Mouse (Mus musculus) liver, postnatal 0 days (tissue): ENCODE results near the gene Tango6. TPM values are rescaled to one million over a fixed set of nuclear protein-coding genes. Genes with fewer than 3 reads are reported as not detected.
"Not testable (repeated sequence)": the region's sequence is repeated elsewhere in the genome, so short reads cannot be mapped to it uniquely, and the experiment has no call there.

Experiments
- ATAC-seq: fragments of 200-750 bp; cut with Nextera tagmentation; 2 replicates; pipeline ENCODE4 v1.8.0; 2017; ENCODE audit warnings: mild to moderate bottlenecking, moderate library complexity
- DNase-seq: peaks from one replicate; pipeline ENCODE4 v3.0.0-alpha.2; 2016
- H3K27ac ChIP-seq: fragments of 300-500 bp; sonication (generic); 2 replicates; pipeline ENCODE4 v1.5.1; 2014; ENCODE audit warnings: antibody characterized with exemption, moderate library complexity, mild to moderate bottlenecking, low read depth
- H3K27me3 ChIP-seq: fragments of 300-500 bp; sonication (generic); 2 replicates; pipeline ENCODE4 v1.6.1; 2014; ENCODE audit warnings: low read length, control low read depth, mixed read lengths; ENCODE audit not compliant: insufficient read depth
- H3K36me3 ChIP-seq: fragments of 300-500 bp; sonication (generic); replicated peaks from 2 replicates; pipeline ENCODE4 v1.6.1; 2014; ENCODE audit warnings: mild to moderate bottlenecking, control low read depth, low read length, moderate library complexity, mixed read lengths; ENCODE audit not compliant: insufficient read depth
- H3K4me1 ChIP-seq: fragments of 300-500 bp; sonication (generic); 2 replicates; pipeline ENCODE4 v1.6.1; 2014; ENCODE audit warnings: antibody characterized with exemption, mild to moderate bottlenecking, control low read depth; ENCODE audit not compliant: insufficient read depth
- H3K4me2 ChIP-seq: fragments of 300-500 bp; sonication (generic); 2 replicates; pipeline ENCODE4 v1.6.1; 2014; ENCODE audit warnings: low read depth, mild to moderate bottlenecking, low read length, moderate library complexity, mixed read lengths
- H3K4me3 ChIP-seq: fragments of 300-500 bp; sonication (generic); 2 replicates; pipeline ENCODE4 v1.5.1; 2014; ENCODE audit warnings: low read depth, low read length
- H3K9ac ChIP-seq: fragments of 300-500 bp; sonication (generic); replicated peaks from 2 replicates; pipeline ENCODE4 v1.6.1; 2014; ENCODE audit warnings: mild to moderate bottlenecking, moderate library complexity
- H3K9me3 ChIP-seq: fragments of 300-500 bp; sonication (generic); 2 replicates; pipeline ENCODE4 v1.6.1; 2016; ENCODE audit warnings: mild to moderate bottlenecking, control low read depth, low read length, mixed read lengths
- CTCF ChIP-seq: sonication (generic); IDR thresholded peaks from 2 replicates; pipeline ENCODE4 v1.5.1; 2016; ENCODE audit warnings: antibody characterized with exemption, low read depth
- EP300 ChIP-seq: IDR thresholded peaks from 2 replicates; pipeline ENCODE4 v1.6.1; 2016; ENCODE audit warnings: antibody characterized with exemption, low read depth, mild to moderate bottlenecking
- WGBS: fragments of 180-500 bp; shearing (Covaris S2); extraction: QIAGEN DNeasy Blood & Tissue Kit; methylation state at CpG from one replicate; pipeline ENCODE4 v1.1.7; 2014; ENCODE audit not compliant: insufficient replicate concordance; 5-methylcytosine and 5-hydroxymethylcytosine counted together
- polyA plus RNA-seq: library from polyadenylated mRNA; unstranded; fragments of >200 nt; fragmentation: Nextera tagmentation; extraction: Ambion mirVana; gene quantifications from 2 replicates; pipeline ENCODE4 v1.2.1, GENCODE M21; 2015

Tango6 gene
- polyA plus RNA-seq, 1 experiment from 2014 or later, result 1.8 TPM

DNA sequence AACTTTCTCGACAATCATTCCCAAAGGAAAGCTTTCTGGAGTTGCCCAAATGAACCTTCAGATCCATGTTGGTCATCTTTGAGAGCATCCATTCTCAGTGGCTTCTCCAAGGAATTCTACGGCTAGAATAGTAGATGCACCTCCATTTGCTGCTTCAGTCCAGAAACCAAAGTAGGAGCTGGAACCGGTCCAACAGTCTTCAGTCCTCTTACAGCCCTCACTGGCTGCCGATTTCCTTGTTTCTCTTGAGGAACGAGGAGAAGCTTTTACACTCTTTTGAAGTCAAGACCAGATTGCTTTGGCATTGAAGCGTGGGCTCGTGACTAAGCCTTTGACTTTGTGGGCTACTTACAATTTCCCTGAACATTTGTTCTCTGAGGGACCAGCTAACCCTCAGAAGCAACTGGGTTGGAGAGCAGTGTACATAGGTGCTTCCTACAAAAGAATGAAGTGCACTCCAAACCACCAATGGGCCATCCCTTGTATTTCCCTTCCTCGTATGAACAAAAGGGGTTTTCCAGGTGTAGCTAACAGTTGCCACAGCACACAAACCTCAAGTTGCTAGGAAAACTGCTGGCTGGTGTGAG, 197.3 kb downstream of the Tango6 start:
- no peak for TF ChIP-seq CTCF
- TF ChIP-seq EP300, result no peak
- WGBS, result 86% methylated on average over 8 of the region's 8 CpGs
- H3K9ac ChIP-seq, result no peak overlapping the region
- H3K27ac ChIP-seq, result no peak overlapping the region
- no peak for DNase-seq
- H3K36me3 ChIP-seq, result peaks cover 30% of the 10 kb centered on the region
- no peaks in the 10 kb centered on the region for H3K27me3 ChIP-seq
- no peak for ATAC-seq
- no peak overlapping the region for H3K4me2 ChIP-seq
- H3K9me3 ChIP-seq, result no peaks in the 10 kb centered on the region
- H3K4me1 ChIP-seq, result no peaks in the 10 kb centered on the region
- H3K4me3 ChIP-seq, result no peak overlapping the region

DNA sequence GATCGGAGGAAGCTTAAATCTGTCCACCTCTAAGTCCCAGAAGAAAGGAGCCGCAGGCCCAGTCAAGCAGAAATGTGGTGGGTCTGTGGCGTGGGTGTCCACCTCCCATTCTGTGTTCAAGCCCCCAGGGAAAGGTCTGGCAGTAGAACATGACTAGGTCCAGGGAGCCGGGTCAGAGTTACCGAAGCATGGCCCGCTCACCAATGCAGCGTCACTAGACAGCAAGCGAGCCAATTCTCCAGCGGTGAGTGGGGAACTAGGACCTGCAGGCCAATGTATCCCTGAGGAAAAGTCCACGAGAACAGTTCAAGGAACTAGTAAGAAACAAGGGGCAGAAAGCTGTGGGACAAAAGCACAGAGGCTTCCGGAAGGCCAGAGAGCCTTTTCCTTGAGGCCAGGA, 201.2 kb downstream of the Tango6 start:
- ATAC-seq, result not testable (repeated sequence)
- 92% methylated on average over 11 of the region's 11 CpGs for WGBS
- H3K36me3 ChIP-seq, result peaks cover 40% of the 10 kb centered on the region

DNA sequence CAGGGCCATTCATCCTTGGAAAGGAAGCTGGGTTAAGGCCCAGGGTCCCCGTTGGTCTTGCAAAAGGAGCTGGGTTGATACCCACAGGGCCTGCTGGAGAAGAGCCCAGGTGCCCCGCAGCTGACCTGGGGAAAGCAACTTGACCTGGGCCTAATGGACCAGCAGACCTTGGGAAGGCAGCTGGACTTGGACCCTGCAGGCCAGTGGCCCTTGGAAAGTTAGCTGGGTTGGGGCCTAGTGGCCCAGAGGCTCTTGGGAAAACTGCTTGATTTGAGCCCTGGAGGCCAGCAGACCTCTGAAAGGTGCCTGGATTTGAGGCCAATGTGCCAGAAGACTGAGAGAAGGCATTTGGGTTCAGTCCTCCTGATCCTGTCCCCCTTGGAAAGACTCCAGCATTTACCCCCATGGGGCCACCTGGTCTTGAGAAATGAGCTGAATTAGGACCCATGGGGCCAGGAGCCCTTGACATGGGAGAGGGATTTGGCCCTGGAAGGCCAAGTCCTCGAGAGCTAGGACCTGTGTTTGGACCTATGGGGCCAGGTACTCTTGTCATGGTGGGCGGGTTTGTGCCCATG, 202.0 kb downstream of the Tango6 start:
- 81% methylated on average over 4 of the region's 4 CpGs for WGBS
- not testable (repeated sequence) for H3K27me3 ChIP-seq, H3K9ac ChIP-seq, H3K4me3 ChIP-seq, H3K9me3 ChIP-seq, DNase-seq, ATAC-seq, H3K27ac ChIP-seq, H3K4me1 ChIP-seq, H3K4me2 ChIP-seq
- peaks cover 40% of the 10 kb centered on the region for H3K36me3 ChIP-seq

More for the DNA sequence above, 201.2 kb downstream of the Tango6 start:
- not testable (repeated sequence) for DNase-seq, H3K9me3 ChIP-seq, H3K27ac ChIP-seq, H3K27me3 ChIP-seq, H3K9ac ChIP-seq, H3K4me2 ChIP-seq, H3K4me3 ChIP-seq, H3K4me1 ChIP-seq

DNA sequence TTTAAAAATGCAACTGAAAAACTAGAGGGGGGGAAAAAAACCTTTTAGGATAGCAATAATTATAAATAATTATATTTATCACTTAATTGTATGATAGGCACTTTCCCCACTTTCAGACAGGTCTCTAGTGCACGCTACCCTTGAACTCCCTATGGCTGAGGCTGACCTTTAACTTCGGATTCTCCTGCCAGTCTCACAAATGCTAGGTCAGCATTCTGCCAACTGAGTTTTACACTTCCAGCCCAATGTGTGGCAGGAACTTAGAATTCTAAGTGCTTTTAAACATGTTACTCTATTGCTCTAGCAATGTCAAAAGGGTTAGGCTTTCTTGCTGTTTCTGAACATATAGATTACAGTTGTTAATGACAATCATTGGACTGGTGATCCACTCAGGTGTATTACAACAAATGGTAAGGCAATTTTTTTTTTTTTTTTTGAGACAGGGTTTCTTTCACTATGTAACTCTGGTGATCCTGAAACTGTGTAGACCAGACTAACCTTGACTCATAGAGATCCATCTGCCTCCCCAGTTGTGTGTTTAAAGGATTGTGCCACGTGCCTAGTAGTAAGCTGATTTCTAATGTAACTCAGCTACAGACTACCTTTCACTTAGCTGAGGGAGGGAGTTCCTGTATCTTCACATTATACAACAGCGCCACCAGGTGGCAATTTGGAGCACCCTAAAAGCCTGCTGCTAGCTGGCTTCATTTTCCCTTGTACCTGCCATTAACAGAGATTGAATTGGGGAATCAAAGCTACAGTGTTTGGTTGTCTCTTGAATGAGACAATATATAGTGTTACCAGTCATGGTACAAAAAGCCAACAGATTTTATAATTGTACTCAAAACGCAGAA, 204.7 kb downstream of the Tango6 start:
- peak; percentile 84 for DNase-seq
- no peak overlapping the region for H3K27ac ChIP-seq
- no peaks in the 10 kb centered on the region for H3K9me3 ChIP-seq
- no peak overlapping the region for H3K4me2 ChIP-seq
- H3K4me1 ChIP-seq, result peaks cover 15% of the 10 kb centered on the region
- peaks cover 25% of the 10 kb centered on the region for H3K36me3 ChIP-seq
- ATAC-seq, result peak; percentile 74
- no peaks in the 10 kb centered on the region for H3K27me3 ChIP-seq
- TF ChIP-seq CTCF, result peak; percentile 90
- TF ChIP-seq EP300, result no peak
- WGBS, result 39% methylated on average over 5 of the region's 5 CpGs
- no peak overlapping the region for H3K9ac ChIP-seq
- no peak overlapping the region for H3K4me3 ChIP-seq

DNA sequence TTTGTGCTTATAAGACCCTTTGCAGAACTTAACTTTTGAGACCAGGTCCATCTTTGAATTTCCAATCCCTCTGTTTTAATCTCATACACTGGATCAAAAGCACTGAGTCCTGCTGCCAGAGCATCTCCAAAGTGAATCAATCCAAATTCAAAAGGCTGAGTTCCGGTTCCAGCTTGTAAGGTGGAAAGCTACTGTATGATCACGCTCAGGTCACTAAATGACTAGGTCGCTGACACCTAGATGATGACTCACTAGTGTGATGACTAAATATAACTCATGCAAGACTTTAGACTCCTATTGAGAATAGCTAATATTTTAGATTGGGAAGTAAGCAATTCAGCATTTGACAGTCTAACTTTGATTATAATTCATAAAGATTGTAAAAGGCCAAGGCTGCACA, 205.9 kb downstream of the Tango6 start:
- 82% methylated on average over 3 of the region's 3 CpGs for WGBS
- no peak overlapping the region for H3K9ac ChIP-seq
- no peak for ATAC-seq
- no peak overlapping the region for H3K4me3 ChIP-seq
- peaks cover 16% of the 10 kb centered on the region for H3K4me1 ChIP-seq
- no peaks in the 10 kb centered on the region for H3K9me3 ChIP-seq
- no peak for DNase-seq
- H3K4me2 ChIP-seq, result no peak overlapping the region
- H3K27ac ChIP-seq, result no peak overlapping the region
- TF ChIP-seq EP300 (no peak), CTCF (no peak)
- peaks cover 18% of the 10 kb centered on the region for H3K36me3 ChIP-seq
- no peaks in the 10 kb centered on the region for H3K27me3 ChIP-seq

DNA sequence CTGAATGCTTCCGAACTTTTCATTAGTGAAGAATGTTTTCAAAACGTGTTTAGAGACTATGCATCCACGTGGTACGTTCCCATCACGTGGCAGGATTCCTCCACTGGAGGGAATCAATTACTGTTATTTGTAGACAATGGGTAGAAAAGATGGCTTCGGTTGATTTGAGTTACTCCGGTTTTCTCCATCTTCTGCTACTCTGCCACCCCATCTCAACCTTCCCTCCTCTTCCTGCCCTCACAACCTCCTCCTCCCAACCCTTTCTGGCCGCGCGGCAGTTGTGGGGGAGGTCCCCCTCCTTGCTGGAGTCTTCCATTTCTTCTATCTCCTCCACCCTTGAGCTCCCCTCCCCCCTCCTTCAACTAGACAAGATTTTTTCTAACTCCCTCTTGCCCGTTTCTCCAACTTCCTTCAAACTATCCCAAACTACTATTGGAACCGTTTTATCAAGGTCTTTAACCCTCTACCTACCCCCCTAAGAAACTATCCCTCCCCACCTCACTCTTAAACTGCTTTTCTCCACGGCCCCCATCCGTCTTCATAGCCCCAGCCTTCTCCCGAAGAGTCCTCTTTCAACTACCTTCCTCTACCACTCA, 209.4 kb downstream of the Tango6 start:
- WGBS, result 0% methylated on average over 15 of the region's 15 CpGs
- no peak for ATAC-seq
- H3K4me1 ChIP-seq, result peaks cover 19% of the 10 kb centered on the region

More for the DNA sequence above, 209.4 kb downstream of the Tango6 start:
- Histone ChIP-seq H3K4me2 (peak overlapping the region; percentile 91), H3K9ac (peak overlapping the region; percentile 98), H3K9me3 (no peaks in the 10 kb centered on the region), H3K27ac (peak overlapping the region; percentile 97), H3K36me3 (peaks cover 5% of the 10 kb centered on the region; the same call in 1 of the 2 replicates), H3K4me3 (peak overlapping the region; percentile 94), H3K27me3 (no peaks in the 10 kb centered on the region)
- DNase-seq, result peak; percentile 45
- TF ChIP-seq CTCF (no peak), EP300 (no peak)
